Mouse (Mus musculus) intestine, postnatal 0 days (tissue): ENCODE measurements around the gene Cabin1. TPM values are rescaled to one million over a fixed set of nuclear protein-coding genes. Genes with fewer than 3 reads are reported as not detected.

Experiments used
- ATAC-seq: fragments of 200-750 bp; cut with Nextera tagmentation; 2 replicates; pipeline ENCODE4 v1.8.0; 2017; ENCODE audit warnings: mild to moderate bottlenecking, moderate TSS enrichment, moderate library complexity
- H3K27ac ChIP-seq: fragments of 300-500 bp; sonication (generic); 2 replicates; pipeline ENCODE4 v1.5.1; 2014; ENCODE audit warnings: mild to moderate bottlenecking, low read depth, low read length, moderate library complexity
- H3K27me3 ChIP-seq: fragments of 300-500 bp; sonication (generic); replicated peaks from 2 replicates; pipeline ENCODE4 v1.6.1; 2014; ENCODE audit warnings: low read length, mixed read lengths; ENCODE audit not compliant: control insufficient read depth, insufficient read depth
- H3K36me3 ChIP-seq: fragments of 300-500 bp; sonication (generic); 2 replicates; pipeline ENCODE4 v1.6.1; 2014; ENCODE audit warnings: mild to moderate bottlenecking, moderate library complexity; ENCODE audit not compliant: control insufficient read depth, insufficient read depth
- H3K4me1 ChIP-seq: fragments of 300-500 bp; sonication (generic); replicated peaks from 2 replicates; pipeline ENCODE4 v1.6.1; 2014; ENCODE audit warnings: antibody characterized with exemption, low read length, mixed read lengths; ENCODE audit not compliant: control insufficient read depth, insufficient read depth
- H3K4me2 ChIP-seq: fragments of 300-500 bp; sonication (generic); replicated peaks from 2 replicates; pipeline ENCODE4 v1.6.1; 2014; ENCODE audit warnings: low read depth, mild to moderate bottlenecking, moderate library complexity
- H3K4me3 ChIP-seq: fragments of 300-500 bp; sonication (generic); 2 replicates; pipeline ENCODE4 v1.5.1; 2014; ENCODE audit warnings: low read depth, low read length
- H3K9ac ChIP-seq: fragments of 300-500 bp; sonication (generic); 2 replicates; pipeline ENCODE4 v1.6.1; 2014; ENCODE audit warnings: mild to moderate bottlenecking, low read depth, low read length
- H3K9me3 ChIP-seq: fragments of 300-500 bp; sonication (generic); 2 replicates; pipeline ENCODE4 v1.6.1; 2016; ENCODE audit warnings: mixed run types; ENCODE audit not compliant: control insufficient read depth
- CTCF ChIP-seq: sonication (generic); IDR thresholded peaks from 2 replicates; pipeline ENCODE4 v1.5.1; 2016; ENCODE audit warnings: low read depth, mild to moderate bottlenecking, control low read depth, antibody characterized with exemption, moderate library complexity
- WGBS: fragments of 180-500 bp; shearing (Covaris S2); extraction: QIAGEN DNeasy Blood & Tissue Kit; methylation state at CpG from one replicate; pipeline ENCODE4 v1.1.7; 2014; 5-methylcytosine and 5-hydroxymethylcytosine counted together
- polyA plus RNA-seq: library from polyadenylated mRNA; unstranded; fragments of >200 nt; fragmentation: Nextera tagmentation; extraction: Ambion mirVana; gene quantifications from 2 replicates; pipeline ENCODE4 v1.2.1, GENCODE M21; 2015

Gene Cabin1
- polyA plus RNA-seq, 1 experiment from 2014 or later: 14.1 TPM

- Histone ChIP-seq H3K27ac (no peak overlapping the region), H3K36me3 (peaks cover 12% of the 10 kb centered on the region; the same call in 1 of the 2 replicates), H3K4me2 (0 out of 2 replicates have a peak overlapping the region, but pooled peaks have one; percentile 40), H3K4me3 (peak overlapping the region; percentile 9; the same call in 1 of the 2 replicates), H3K4me1 (no peaks in the 10 kb centered on the region), H3K9ac (no peak overlapping the region), H3K9me3 (no peaks in the 10 kb centered on the region), H3K27me3 (no peaks in the 10 kb centered on the region)
- 79% methylated on average over 2 of the region's 2 CpGs for WGBS
- no peak for ATAC-seq
- TF ChIP-seq CTCF: no peak
Observed at GRCm38 (mm10) chr10:75642891-75643290, 121.2 kb downstream of the Cabin1 start.

- no peaks in the 10 kb centered on the region for H3K27me3 ChIP-seq
- H3K9ac ChIP-seq: no peak overlapping the region
- H3K36me3 ChIP-seq: peaks cover 10% of the 10 kb centered on the region; the same call in 1 of the 2 replicates
- no peak overlapping the region for H3K27ac ChIP-seq
- 80% methylated on average over 9 of the region's 9 CpGs for WGBS
- ATAC-seq: no peak
- H3K9me3 ChIP-seq: no peaks in the 10 kb centered on the region
- 0 out of 2 replicates have a peak overlapping the region, but pooled peaks have one; percentile 40 for H3K4me2 ChIP-seq
- H3K4me1 ChIP-seq: no peaks in the 10 kb centered on the region
- no peak overlapping the region for H3K4me3 ChIP-seq
- TF ChIP-seq CTCF: no peak
Observed at GRCm38 (mm10) chr10:75642436-75642835, 121.7 kb downstream of the Cabin1 start.

GRCm38 (mm10) chr10:75641721-75642222 lies 122.4 kb downstream of the Cabin1 start:
- no peak for ATAC-seq
- WGBS: 77% methylated on average over 7 of the region's 7 CpGs
- no peak overlapping the region for H3K4me2 ChIP-seq

GRCm38 (mm10) chr10:75637711-75638110 lies 126.4 kb downstream of the Cabin1 start:
- H3K27ac ChIP-seq: no peak overlapping the region
- TF ChIP-seq CTCF: no peak
- no peak overlapping the region for H3K4me3 ChIP-seq
- WGBS: 86% methylated on average over 11 of the region's 11 CpGs
- no peaks in the 10 kb centered on the region for H3K27me3 ChIP-seq
- no peak overlapping the region for H3K9ac ChIP-seq
- no peaks in the 10 kb centered on the region; the same call in 1 of the 2 replicates for H3K36me3 ChIP-seq
- ATAC-seq: no peak
- no peaks in the 10 kb centered on the region for H3K9me3 ChIP-seq
- no peaks in the 10 kb centered on the region for H3K4me1 ChIP-seq
- H3K4me2 ChIP-seq: no peak overlapping the region

More at GRCm38 (mm10) chr10:75641721-75642222, 122.4 kb downstream of the Cabin1 start:
- Histone ChIP-seq H3K9me3 (no peaks in the 10 kb centered on the region), H3K27ac (no peak overlapping the region), H3K9ac (no peak overlapping the region), H3K4me3 (no peak overlapping the region), H3K36me3 (peaks cover 10% of the 10 kb centered on the region; the same call in 1 of the 2 replicates), H3K27me3 (no peaks in the 10 kb centered on the region), H3K4me1 (no peaks in the 10 kb centered on the region)
- no peak for TF ChIP-seq CTCF

- Histone ChIP-seq H3K9ac (no peak overlapping the region), H3K27ac (no peak overlapping the region), H3K4me3 (no peak overlapping the region), H3K9me3 (no peaks in the 10 kb centered on the region), H3K36me3 (no peaks in the 10 kb centered on the region; the same call in 1 of the 2 replicates), H3K4me1 (no peaks in the 10 kb centered on the region), H3K4me2 (no peak overlapping the region), H3K27me3 (no peaks in the 10 kb centered on the region)
- no peak for TF ChIP-seq CTCF
- WGBS: 91% methylated on average over 12 of the region's 12 CpGs
- ATAC-seq: no peak
Observed at GRCm38 (mm10) chr10:75636084-75636786, 127.9 kb downstream of the Cabin1 start.

- Histone ChIP-seq H3K27ac (no peak overlapping the region), H3K4me1 (no peaks in the 10 kb centered on the region), H3K4me2 (no peak overlapping the region), H3K27me3 (no peaks in the 10 kb centered on the region), H3K4me3 (no peak overlapping the region), H3K36me3 (no peaks in the 10 kb centered on the region; the same call in 1 of the 2 replicates), H3K9ac (no peak overlapping the region), H3K9me3 (no peaks in the 10 kb centered on the region)
- WGBS: 8% methylated on average over 9 of the region's 9 CpGs
- no peak for ATAC-seq
- peak; percentile 95 for TF ChIP-seq CTCF
Observed at GRCm38 (mm10) chr10:75635693-75636055, 128.5 kb downstream of the Cabin1 start.
